Mouse (Mus musculus) myocyte (in vitro differentiated cells): ENCODE measurements around the gene Itga3.

ENCODE experiments used
- CEBPB ChIP-seq: IDR thresholded peaks from 2 replicates; pipeline ENCODE4 v1.6.1; 2011; ENCODE audit warnings: mild to moderate bottlenecking, moderate library complexity; ENCODE audit not compliant: poor library complexity, insufficient read depth, severe bottlenecking
- MYOG ChIP-seq, 3 experiments: IDR thresholded peaks; one replicate each; pipeline ENCODE4 v1.6.1; 2011; ENCODE audit warnings: control low read depth in 2 of 3, low read depth in 2 of 3, mild to moderate bottlenecking in 2 of 3; ENCODE audit not compliant: insufficient read length in 2 of 3, control insufficient read depth in 1 of 3, insufficient read depth in 1 of 3
- POLR2A ChIP-seq: IDR thresholded peaks from one replicate; pipeline ENCODE4 v1.6.1; 2011; ENCODE audit warnings: low read depth, mild to moderate bottlenecking, control low read depth, moderate library complexity; ENCODE audit not compliant: insufficient read length
- REST ChIP-seq: IDR thresholded peaks from one replicate; pipeline ENCODE4 v1.6.1; 2011; ENCODE audit warnings: mild to moderate bottlenecking, control low read depth, moderate library complexity; ENCODE audit not compliant: insufficient read depth, insufficient read length
- SRF ChIP-seq: IDR thresholded peaks from one replicate; pipeline ENCODE4 v1.6.1; 2011; ENCODE audit warnings: low read depth; ENCODE audit not compliant: control insufficient read depth, insufficient read length
- USF1 ChIP-seq: IDR thresholded peaks from one replicate; pipeline ENCODE4 v1.6.1; 2011; ENCODE audit warnings: low read depth, mild to moderate bottlenecking, control low read depth, moderate library complexity

DNA sequence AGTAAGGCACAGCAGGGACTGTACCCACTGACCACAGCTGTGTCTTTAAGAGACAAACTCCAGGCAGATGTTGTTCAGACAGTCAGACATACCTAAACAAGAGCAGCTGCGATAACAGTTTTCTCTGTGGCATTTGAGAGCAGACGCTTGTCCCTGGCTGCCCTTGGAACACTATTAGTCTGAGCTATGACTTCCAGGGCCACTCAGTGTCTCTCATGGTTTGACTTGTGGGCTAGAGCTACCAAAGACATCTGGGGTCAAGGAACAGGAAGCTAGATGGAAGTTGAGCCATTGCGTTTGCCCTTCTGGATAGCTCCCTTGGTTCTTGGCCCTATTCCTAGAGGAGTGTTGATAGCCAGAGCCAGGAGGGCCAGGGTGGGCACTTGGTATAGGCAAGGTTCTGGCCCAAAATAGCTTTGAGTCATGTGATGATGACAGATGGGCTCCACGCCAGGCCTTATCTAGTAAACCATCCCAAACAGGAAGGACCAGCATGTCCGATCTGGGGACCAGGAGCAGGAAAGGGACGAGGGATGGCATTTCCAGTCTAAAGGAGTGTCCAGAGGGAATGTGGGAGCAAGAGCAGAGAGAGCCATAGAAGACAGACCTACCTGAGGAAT, 2.8 kb upstream of the Itga3 start:
- no peak for TF ChIP-seq POLR2A
- no peak for TF ChIP-seq CEBPB
- TF ChIP-seq MYOG (IDR thresholded peaks at IDR 0.05; ENCODE audit: control insufficient read depth in 1 of 3, insufficient read depth in 1 of 3, insufficient read length in 2 of 3, low read depth in 2 of 3) = peak in 1 of 3 experiments; percentile 13
- no peak for TF ChIP-seq USF1
- TF ChIP-seq REST = no peak
- no peak for TF ChIP-seq SRF
